Mouse (Mus musculus): ENCODE measurements around the gene Atn1. TPM values are rescaled to one million over a fixed set of nuclear protein-coding genes. Genes with fewer than 3 reads are reported as not detected.
A peak's percentile ranks its signal among the peaks of the same experiment; 100 is the strongest.

Atn1 gene
- polyA plus RNA-seq, 1 experiment from 2014 or later, result 18.5 TPM

DNA sequence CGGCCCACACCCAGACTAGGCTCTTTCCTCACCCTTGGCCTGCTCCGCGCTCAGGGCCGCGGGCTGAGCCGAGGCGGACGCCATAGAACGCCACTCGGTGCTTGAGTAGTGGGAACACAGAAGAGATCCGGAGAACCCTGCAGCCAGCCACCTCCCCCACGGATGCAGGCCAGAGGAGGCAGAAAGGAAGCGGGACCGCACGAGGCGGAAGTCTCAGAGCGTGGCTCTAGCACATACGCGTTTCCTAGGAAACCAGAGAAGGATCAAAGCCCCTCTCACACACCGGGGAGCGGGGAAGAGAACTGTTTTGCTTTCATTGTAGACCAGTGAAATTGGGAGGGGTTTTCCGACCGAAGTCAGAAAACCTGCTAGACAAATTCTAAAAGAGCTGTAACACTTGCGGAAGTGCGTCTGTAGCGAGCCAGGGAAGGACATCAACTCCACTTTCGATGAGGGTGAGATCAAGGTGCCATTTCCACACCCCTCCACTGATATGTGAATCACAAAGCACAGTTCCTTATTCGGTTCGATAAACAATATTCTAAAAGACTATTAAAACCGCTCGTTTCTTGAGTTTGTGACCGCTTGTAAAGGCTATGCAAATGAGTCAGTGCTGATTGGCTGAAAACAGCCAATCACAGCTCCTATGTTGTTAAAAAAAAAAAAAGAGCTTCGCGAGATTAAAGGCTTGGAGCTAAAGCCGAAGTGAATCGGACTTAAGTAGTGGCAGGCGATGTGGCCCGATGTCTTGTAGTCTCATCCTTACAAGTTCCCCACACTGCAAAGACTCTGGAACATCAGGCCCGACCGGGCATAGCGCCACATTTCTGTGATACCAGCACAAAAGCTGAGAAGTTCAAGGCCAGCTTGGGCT is 15.2 kb downstream of the Atn1 start, which contains the start of gene Grcc10:
Grcc10 (minus strand) TSS at position 487 of the 874 bp plus-strand sequence.
- H3K4me2 ChIP-seq (replicated peaks; ENCODE audit: low read depth, low read length), result peak within 1 kb of the TSS; percentile 54
- WGBS, result under 1% methylated on average over 41 of the region's 41 CpGs
- H3K4me1 ChIP-seq (ENCODE audit: control insufficient read depth, insufficient read depth, low read length), result peaks cover 16% of the 10 kb centered on the region
- H3K27me3 ChIP-seq (ENCODE audit: control insufficient read depth, insufficient read depth, low read length), result no peaks in the 10 kb centered on the region
- H3K27ac ChIP-seq (ENCODE audit: low read length), result peak within 1 kb of the TSS; percentile 96
- H3K36me3 ChIP-seq (ENCODE audit: control insufficient read depth, insufficient read depth, low read length), result peaks cover 28% of the 10 kb centered on the region
- H3K9me3 ChIP-seq (ENCODE audit: control insufficient read depth, low read depth, low read length), result no peaks in the 10 kb centered on the region
- H3K4me3 ChIP-seq (ENCODE audit: low read depth, low read length), result peak within 1 kb of the TSS; percentile 41
- peak; percentile 77 for ATAC-seq (ENCODE audit: insufficient number of reproducible peaks, insufficient read depth, low FRiP score, low read depth)
- peak within 1 kb of the TSS; percentile 53 for H3K9ac ChIP-seq (replicated peaks; ENCODE audit: low read depth, low read length)

GRCm38 (mm10) chr6:124740211-124740887 is 16.0 kb downstream of the Atn1 start:
- 1% methylated on average over 27 of the region's 29 CpGs for WGBS
- ATAC-seq (ENCODE audit: insufficient number of reproducible peaks, insufficient read depth, low FRiP score, low read depth), result peak; percentile 3; the same call in 1 of the 2 replicates

DNA sequence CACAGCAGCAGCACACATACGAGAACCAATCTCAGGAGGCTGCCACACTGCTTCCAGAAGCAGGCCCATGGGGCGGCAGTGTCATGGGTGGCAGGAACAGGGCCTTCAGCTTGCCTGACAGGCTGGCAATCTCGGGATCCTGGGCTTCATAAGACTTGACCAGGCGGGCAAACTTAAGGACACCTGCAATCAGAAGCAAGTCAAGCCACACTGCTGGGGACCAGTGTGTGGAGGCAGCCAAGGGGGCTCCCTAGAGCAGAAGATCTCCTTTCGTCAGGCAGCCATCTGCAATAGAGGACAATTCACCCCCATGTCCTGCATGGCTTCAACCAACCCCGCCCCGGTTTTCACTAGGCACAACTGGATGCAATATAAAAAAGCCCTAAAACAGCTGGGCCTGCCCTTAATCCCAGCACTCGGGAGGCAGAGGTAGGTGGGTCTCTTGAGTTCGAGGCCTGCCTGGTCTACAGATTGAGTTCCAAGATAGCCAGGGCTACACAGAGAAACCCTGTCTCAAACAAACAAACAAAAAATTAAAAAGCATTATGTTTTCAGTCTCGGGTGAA is 17.0 kb downstream of the Atn1 start:
- H3K27ac ChIP-seq (ENCODE audit: low read length), result peak overlapping the region; percentile 96; the same call in 1 of the 2 replicates
- H3K9me3 ChIP-seq (ENCODE audit: control insufficient read depth, low read depth, low read length), result no peaks in the 10 kb centered on the region
- whole genome bisulfite sequencing, result 80% methylated on average over 10 of the region's 10 CpGs
- no peak overlapping the region for H3K4me3 ChIP-seq (ENCODE audit: low read depth, low read length)
- H3K4me1 ChIP-seq (ENCODE audit: control insufficient read depth, insufficient read depth, low read length), result peaks cover 14% of the 10 kb centered on the region; the same call in 1 of the 2 replicates
- no peak overlapping the region; the same call in 1 of the 2 replicates for H3K9ac ChIP-seq (replicated peaks; ENCODE audit: low read depth, low read length)
- peaks cover 19% of the 10 kb centered on the region for H3K36me3 ChIP-seq (ENCODE audit: control insufficient read depth, insufficient read depth, low read length)
- peak overlapping the region; percentile 54; the same call in 1 of the 2 replicates for H3K4me2 ChIP-seq (replicated peaks; ENCODE audit: low read depth, low read length)
- H3K27me3 ChIP-seq (ENCODE audit: control insufficient read depth, insufficient read depth, low read length), result no peaks in the 10 kb centered on the region
- no peak for ATAC-seq (ENCODE audit: insufficient number of reproducible peaks, insufficient read depth, low FRiP score, low read depth)

More at GRCm38 (mm10) chr6:124740211-124740887, 16.0 kb downstream of the Atn1 start:
- Histone ChIP-seq H3K36me3 (ENCODE audit: control insufficient read depth, insufficient read depth, low read length) (peaks cover 28% of the 10 kb centered on the region), H3K4me1 (ENCODE audit: control insufficient read depth, insufficient read depth, low read length) (peaks cover 14% of the 10 kb centered on the region; the same call in 1 of the 2 replicates), H3K4me2 (replicated peaks; ENCODE audit: low read depth, low read length) (peak overlapping the region; percentile 54), H3K27ac (ENCODE audit: low read length) (peak overlapping the region; percentile 96), H3K4me3 (ENCODE audit: low read depth, low read length) (peak overlapping the region; percentile 41), H3K9ac (replicated peaks; ENCODE audit: low read depth, low read length) (peak overlapping the region; percentile 53), H3K9me3 (ENCODE audit: control insufficient read depth, low read depth, low read length) (no peaks in the 10 kb centered on the region), H3K27me3 (ENCODE audit: control insufficient read depth, insufficient read depth, low read length) (no peaks in the 10 kb centered on the region)

DNA sequence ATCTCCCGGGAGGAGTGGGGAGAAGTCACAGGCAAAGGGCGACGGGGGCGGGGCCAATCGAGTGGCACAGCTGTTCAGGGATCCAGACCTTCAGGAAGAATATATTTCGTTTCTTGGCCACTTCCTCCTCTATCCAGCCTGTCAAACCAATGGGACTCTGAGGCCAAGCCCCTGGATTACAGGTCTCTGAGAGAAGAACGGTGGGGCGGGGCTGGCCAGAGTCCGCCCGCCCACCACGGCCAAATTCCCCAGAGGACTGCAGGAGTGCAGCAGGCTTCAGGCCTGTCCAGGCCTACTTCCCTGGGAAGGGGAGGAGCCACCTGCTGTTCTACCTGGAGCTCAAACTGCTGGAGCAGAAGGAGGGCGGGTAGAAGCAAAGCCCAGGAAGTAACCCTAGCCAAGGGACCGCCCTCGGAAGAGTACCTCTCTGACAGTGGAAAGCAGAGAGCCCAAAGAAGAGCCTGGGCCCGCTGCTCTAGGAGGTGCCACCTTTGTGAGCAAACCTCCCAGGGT is 17.8 kb downstream of the Atn1 start, which contains the start of gene Ptpn6:
Ptpn6 (minus strand) TSS at position 204 of the 513 bp plus-strand sequence.
- peak; percentile 78 for ATAC-seq (ENCODE audit: insufficient number of reproducible peaks, insufficient read depth, low FRiP score, low read depth)
- 19% methylated on average over 15 of the region's 15 CpGs for WGBS
- Histone ChIP-seq H3K36me3 (ENCODE audit: control insufficient read depth, insufficient read depth, low read length) (peaks cover 12% of the 10 kb centered on the region), H3K4me2 (replicated peaks; ENCODE audit: low read depth, low read length) (peak within 1 kb of the TSS; percentile 54; the same call in 1 of the 2 replicates), H3K9me3 (ENCODE audit: control insufficient read depth, low read depth, low read length) (no peaks in the 10 kb centered on the region), H3K9ac (replicated peaks; ENCODE audit: low read depth, low read length) (no peak within 1 kb of the TSS; the same call in 1 of the 2 replicates), H3K4me3 (ENCODE audit: low read depth, low read length) (no peak within 1 kb of the TSS), H3K4me1 (ENCODE audit: control insufficient read depth, insufficient read depth, low read length) (peaks cover 14% of the 10 kb centered on the region; the same call in 1 of the 2 replicates), H3K27ac (ENCODE audit: low read length) (peak within 1 kb of the TSS; percentile 96; the same call in 1 of the 2 replicates), H3K27me3 (ENCODE audit: control insufficient read depth, insufficient read depth, low read length) (no peaks in the 10 kb centered on the region)

- ATAC-seq (ENCODE audit: insufficient number of reproducible peaks, insufficient read depth, low FRiP score, low read depth), result no peak
- no peaks in the 10 kb centered on the region for H3K9me3 ChIP-seq (ENCODE audit: control insufficient read depth, low read depth, low read length)
- WGBS, result 88% methylated on average over 11 of the region's 11 CpGs
- no peak overlapping the region for H3K4me3 ChIP-seq (ENCODE audit: low read depth, low read length)
- no peak overlapping the region for H3K27ac ChIP-seq (ENCODE audit: low read length)
- no peak overlapping the region for H3K9ac ChIP-seq (replicated peaks; ENCODE audit: low read depth, low read length)
- H3K4me1 ChIP-seq (ENCODE audit: control insufficient read depth, insufficient read depth, low read length), result peaks cover 14% of the 10 kb centered on the region; the same call in 1 of the 2 replicates
- H3K27me3 ChIP-seq (ENCODE audit: control insufficient read depth, insufficient read depth, low read length), result no peaks in the 10 kb centered on the region
- no peaks in the 10 kb centered on the region for H3K36me3 ChIP-seq (ENCODE audit: control insufficient read depth, insufficient read depth, low read length)
- no peak overlapping the region for H3K4me2 ChIP-seq (replicated peaks; ENCODE audit: low read depth, low read length)
These were observed 19.3 kb downstream of the Atn1 start for GRCm38 (mm10) chr6:124737040-124737439.

DNA sequence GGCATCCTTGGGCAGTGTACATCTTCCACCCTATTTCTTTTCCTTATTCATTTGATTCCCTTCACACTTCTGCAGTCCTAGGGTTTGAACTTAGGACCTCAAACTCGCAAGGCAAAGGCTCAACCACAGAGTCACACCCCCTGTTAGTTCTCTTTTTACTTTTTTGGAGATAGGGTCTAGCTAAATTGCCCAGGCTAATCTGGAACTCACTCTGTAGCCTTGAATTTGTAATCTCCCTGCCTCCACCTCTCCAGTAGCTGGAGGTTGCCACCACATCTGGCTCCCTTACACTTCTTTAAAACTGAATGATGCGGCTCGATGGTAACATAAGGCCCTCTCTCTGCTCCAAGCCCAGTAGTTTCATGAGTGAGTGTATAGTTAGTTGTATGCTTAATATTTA is 21.9 kb downstream of the Atn1 start:
- Histone ChIP-seq H3K4me2 (replicated peaks; ENCODE audit: low read depth, low read length) (no peak overlapping the region), H3K9ac (replicated peaks; ENCODE audit: low read depth, low read length) (no peak overlapping the region), H3K27ac (ENCODE audit: low read length) (no peak overlapping the region), H3K4me3 (ENCODE audit: low read depth, low read length) (no peak overlapping the region), H3K27me3 (ENCODE audit: control insufficient read depth, insufficient read depth, low read length) (no peaks in the 10 kb centered on the region), H3K9me3 (ENCODE audit: control insufficient read depth, low read depth, low read length) (no peaks in the 10 kb centered on the region), H3K36me3 (ENCODE audit: control insufficient read depth, insufficient read depth, low read length) (no peaks in the 10 kb centered on the region), H3K4me1 (ENCODE audit: control insufficient read depth, insufficient read depth, low read length) (peaks cover 9% of the 10 kb centered on the region; the same call in 1 of the 2 replicates)
- no peak for ATAC-seq (ENCODE audit: insufficient number of reproducible peaks, insufficient read depth, low FRiP score, low read depth)
- 96% methylated on average over 3 of the region's 3 CpGs for WGBS

- Histone ChIP-seq H3K27me3 (ENCODE audit: control insufficient read depth, insufficient read depth, low read length) (no peaks in the 10 kb centered on the region), H3K4me1 (ENCODE audit: control insufficient read depth, insufficient read depth, low read length) (no peaks in the 10 kb centered on the region; the same call in 1 of the 2 replicates), H3K27ac (ENCODE audit: low read length) (no peak overlapping the region), H3K9me3 (ENCODE audit: control insufficient read depth, low read depth, low read length) (no peaks in the 10 kb centered on the region), H3K4me3 (ENCODE audit: low read depth, low read length) (no peak overlapping the region), H3K9ac (replicated peaks; ENCODE audit: low read depth, low read length) (no peak overlapping the region), H3K36me3 (ENCODE audit: control insufficient read depth, insufficient read depth, low read length) (no peaks in the 10 kb centered on the region), H3K4me2 (replicated peaks; ENCODE audit: low read depth, low read length) (no peak overlapping the region)
- WGBS, result 49% methylated on average over 19 of the region's 19 CpGs
- 0 out of 2 replicates have a peak, but pooled peaks have one; percentile 34 for ATAC-seq (ENCODE audit: insufficient number of reproducible peaks, insufficient read depth, low FRiP score, low read depth)
These were observed 23.6 kb downstream of the Atn1 start for GRCm38 (mm10) chr6:124732476-124733370.
